Mouse (Mus musculus): ENCODE measurements around the gene Evi2. TPM values are rescaled to one million over a fixed set of nuclear protein-coding genes. Genes with fewer than 3 reads are reported as not detected.

Gene Evi2
- polyA plus RNA-seq, 1 experiment from 2014 or later, result 2.1 TPM

- Histone ChIP-seq H3K4me3 (ENCODE audit: low read depth, low read length) (no peak overlapping the region), H3K27ac (ENCODE audit: low read depth, low read length) (no peak overlapping the region), H3K36me3 (ENCODE audit: control insufficient read depth, insufficient read depth, low read length) (no peaks in the 10 kb centered on the region), H3K4me2 (replicated peaks; ENCODE audit: low read depth, low read length) (no peak overlapping the region), H3K27me3 (ENCODE audit: control insufficient read depth, insufficient read depth, low read length) (no peaks in the 10 kb centered on the region), H3K4me1 (replicated peaks; ENCODE audit: control insufficient read depth, insufficient read depth, low read length) (no peaks in the 10 kb centered on the region), H3K9me3 (ENCODE audit: control insufficient read depth, low read length) (no peaks in the 10 kb centered on the region), H3K9ac (ENCODE audit: low read depth, low read length) (no peak overlapping the region)
- ATAC-seq (ENCODE audit: low FRiP score) (no peak), DNase-seq (ENCODE audit: low spot score) (no peak)
Measured at GRCm38 (mm10) chr11:79484721-79485120, 45.7 kb downstream of the Evi2 start.

GRCm38 (mm10) chr11:79483876-79484528 lies 46.4 kb downstream of the Evi2 start:
- H3K36me3 ChIP-seq (ENCODE audit: control insufficient read depth, insufficient read depth, low read length), result no peaks in the 10 kb centered on the region
- ATAC-seq (ENCODE audit: low FRiP score), result no peak
- WGBS, result 87% methylated on average over 7 of the region's 7 CpGs

GRCm38 (mm10) chr11:79483392-79483791 lies 47.0 kb downstream of the Evi2 start:
- H3K27ac ChIP-seq (ENCODE audit: low read depth, low read length), result no peak overlapping the region
- DNase-seq (ENCODE audit: low spot score) (no peak), ATAC-seq (ENCODE audit: low FRiP score) (no peak)
- H3K36me3 ChIP-seq (ENCODE audit: control insufficient read depth, insufficient read depth, low read length), result no peaks in the 10 kb centered on the region
- H3K4me3 ChIP-seq (ENCODE audit: low read depth, low read length), result no peak overlapping the region
- H3K4me2 ChIP-seq (replicated peaks; ENCODE audit: low read depth, low read length), result no peak overlapping the region
- H3K27me3 ChIP-seq (ENCODE audit: control insufficient read depth, insufficient read depth, low read length), result no peaks in the 10 kb centered on the region
- H3K9me3 ChIP-seq (ENCODE audit: control insufficient read depth, low read length), result no peaks in the 10 kb centered on the region
- 92% methylated on average over 6 of the region's 6 CpGs for WGBS
- H3K9ac ChIP-seq (ENCODE audit: low read depth, low read length), result no peak overlapping the region
- no peaks in the 10 kb centered on the region for H3K4me1 ChIP-seq (replicated peaks; ENCODE audit: control insufficient read depth, insufficient read depth, low read length)

More at GRCm38 (mm10) chr11:79483876-79484528, 46.4 kb downstream of the Evi2 start:
- no peak overlapping the region for H3K4me3 ChIP-seq (ENCODE audit: low read depth, low read length)
- no peak overlapping the region for H3K27ac ChIP-seq (ENCODE audit: low read depth, low read length)
- H3K27me3 ChIP-seq (ENCODE audit: control insufficient read depth, insufficient read depth, low read length), result no peaks in the 10 kb centered on the region
- H3K4me1 ChIP-seq (replicated peaks; ENCODE audit: control insufficient read depth, insufficient read depth, low read length), result no peaks in the 10 kb centered on the region
- DNase-seq (ENCODE audit: low spot score), result no peak
- no peak overlapping the region for H3K4me2 ChIP-seq (replicated peaks; ENCODE audit: low read depth, low read length)
- H3K9ac ChIP-seq (ENCODE audit: low read depth, low read length), result no peak overlapping the region
- no peaks in the 10 kb centered on the region for H3K9me3 ChIP-seq (ENCODE audit: control insufficient read depth, low read length)

- DNase-seq (ENCODE audit: low spot score) (no peak), ATAC-seq (ENCODE audit: low FRiP score) (no peak)
- WGBS, result 88% methylated on average over 1 of the region's 1 CpGs
- H3K9ac ChIP-seq (ENCODE audit: low read depth, low read length), result no peak overlapping the region
- no peak overlapping the region for H3K27ac ChIP-seq (ENCODE audit: low read depth, low read length)
- H3K4me1 ChIP-seq (replicated peaks; ENCODE audit: control insufficient read depth, insufficient read depth, low read length), result no peaks in the 10 kb centered on the region
- H3K4me2 ChIP-seq (replicated peaks; ENCODE audit: low read depth, low read length), result no peak overlapping the region
- no peaks in the 10 kb centered on the region for H3K27me3 ChIP-seq (ENCODE audit: control insufficient read depth, insufficient read depth, low read length)
- H3K4me3 ChIP-seq (ENCODE audit: low read depth, low read length), result no peak overlapping the region
- H3K36me3 ChIP-seq (ENCODE audit: control insufficient read depth, insufficient read depth, low read length), result 0 out of 2 replicates have a peak, but pooled peaks cover 2% of the 10 kb centered on the region
- no peaks in the 10 kb centered on the region for H3K9me3 ChIP-seq (ENCODE audit: control insufficient read depth, low read length)
Measured at GRCm38 (mm10) chr11:79468097-79468496, 62.3 kb downstream of the Evi2 start.

Other genes starting within 250 kb of the Evi2 start
- gene Gm9964, start 233.7 kb downstream of the Evi2 start, polyA plus RNA-seq (2014; fragmentation: Nextera tagmentation; extraction: Ambion mirVana), result not detected in 2 replicates
- 10.1 and 14.9 TPM in 2 replicates for gene Nf1, start 190.9 kb downstream of the Evi2 start, polyA plus RNA-seq (2014; fragmentation: Nextera tagmentation; extraction: Ambion mirVana)
- gene Omg, start 26.5 kb downstream of the Evi2 start, polyA plus RNA-seq (2014; fragmentation: Nextera tagmentation; extraction: Ambion mirVana), result 0.32 and 0.73 TPM in 2 replicates
- gene Evi2b, start 6.8 kb downstream of the Evi2 start, polyA plus RNA-seq (2014; fragmentation: Nextera tagmentation; extraction: Ambion mirVana), result 0.20 and 1.1 TPM in 2 replicates
- gene Evi2a, start within 50 bp of the Evi2 start, polyA plus RNA-seq (2014; fragmentation: Nextera tagmentation; extraction: Ambion mirVana), result 2.2 and 3.1 TPM in 2 replicates
- gene Rab11fip4, start 60.6 kb upstream of the Evi2 start, polyA plus RNA-seq (2014; fragmentation: Nextera tagmentation; extraction: Ambion mirVana), result 11.5 and 11.6 TPM in 2 replicates

All from hindbrain, embryonic 11.5 days (tissue).